Mouse (Mus musculus) liver, postnatal 0 days (tissue): ENCODE measurements around the gene Acta2.

ENCODE experiments used
- CTCF ChIP-seq: sonication (generic); IDR thresholded peaks from 2 replicates; pipeline ENCODE4 v1.5.1; 2016; ENCODE audit warnings: antibody characterized with exemption, low read depth
- EP300 ChIP-seq: IDR thresholded peaks from 2 replicates; pipeline ENCODE4 v1.6.1; 2016; ENCODE audit warnings: antibody characterized with exemption, low read depth, mild to moderate bottlenecking

- TF ChIP-seq EP300: no peak
- peak; percentile 69 for TF ChIP-seq CTCF
Observed at GRCm38 (mm10) chr19:34244056-34244455, 11.3 kb downstream of the Acta2 start.
